Mouse (Mus musculus) thymus, adult 2 months (tissue): ENCODE measurements around the gene G430095P16Rik.

Source experiments
- CTCF ChIP-seq: fragments of 200-500 bp; IDR thresholded peaks from 2 replicates; pipeline ENCODE4 v1.5.1; 2012; ENCODE audit warnings: mild to moderate bottlenecking, control low read depth, low read length, moderate library complexity, borderline replicate concordance; ENCODE audit not compliant: control insufficient read depth, poor library complexity, insufficient read depth; ENCODE audit errors: extremely low read depth
- POLR2A ChIP-seq: fragments of 200-500 bp; IDR thresholded peaks from 2 replicates; pipeline ENCODE4 v1.6.1; 2012; ENCODE audit warnings: mild to moderate bottlenecking, low read length, control low read depth, moderate library complexity; ENCODE audit not compliant: control insufficient read depth, poor library complexity, insufficient read depth; ENCODE audit errors: extremely low read depth

- TF ChIP-seq CTCF (no peak; the same call in 1 of the 2 replicates), POLR2A (no peak)
Observed at GRCm38 (mm10) chr8:84722530-84722849, 317 bp upstream of the G430095P16Rik start.
